Mouse (Mus musculus) layer of hippocampus, postnatal 36 days (tissue): Measurements from ENCODE around the gene Pigp. TPM values are rescaled to one million over a fixed set of nuclear protein-coding genes. Genes with fewer than 3 reads are reported as not detected.

Source experiments
- DNase-seq, 2 experiments: peaks; one replicate each; pipeline ENCODE4 v3.0.0; 2022
- total RNA-seq, 2 experiments: library from RNA; stranded (reverse); gene quantifications; 2 replicates each; pipeline ENCODE4 v1.2.3; 2021

Pigp gene
- total RNA-seq, 2 experiments from 2014 or later = 32.3 to 39.3 TPM

GRCm38 (mm10) chr16:94314626-94315025 is 57.0 kb downstream of the Pigp start:
- DNase-seq = no peak

- peak; percentile 98 for DNase-seq
Measured at GRCm38 (mm10) chr16:94313229-94314030, 58.2 kb downstream of the Pigp start, which contains the start of gene Hlcs. Hlcs (minus strand) TSS chr16:94313571.

- DNase-seq = peak; percentile 78 to 80
Measured at GRCm38 (mm10) chr16:94312663-94313228, 58.9 kb downstream of the Pigp start.

- DNase-seq = no peak
Measured at GRCm38 (mm10) chr16:94311931-94312330, 59.7 kb downstream of the Pigp start.

GRCm38 (mm10) chr16:94311416-94311815 is 60.2 kb downstream of the Pigp start:
- no peak for DNase-seq

GRCm38 (mm10) chr16:94309025-94309424 is 62.6 kb downstream of the Pigp start:
- no peak for DNase-seq

Other genes starting within 250 kb of the Pigp start
- gene Hlcs, start 58.3 kb downstream of the Pigp start, total RNA-seq = 10 to 100 TPM; 12.8 to 13.0 TPM
- gene Ripply3, start 43.4 kb downstream of the Pigp start, total RNA-seq = not detected
- 100 to 1,000 TPM; 806 to 836 TPM for gene Ttc3, start 1.2 kb downstream of the Pigp start, total RNA-seq
- 10 to 100 TPM; 34.8 to 35.3 TPM for gene Vps26c, start 155.0 kb upstream of the Pigp start, total RNA-seq
- gene Dyrk1a, start 198.2 kb upstream of the Pigp start, total RNA-seq = 10 to 100 TPM; 82.8 to 88.3 TPM